Comparison of ENCODE assay signal across 7 mouse cellular contexts in genomic region chr2:160619831-160620230, GRCm38 (mm10). TPM values are rescaled to one million over a fixed set of nuclear protein-coding genes. Genes with fewer than 3 reads are reported as not detected.
DNase-seq lines count a peak whose midpoint lies in the region; ATAC-seq and TF ChIP-seq lines count a peak whose summit lies in the region.

No protein-coding gene starts in this region.

- peaks cover 42% of the 10 kb centered on the region for H3K4me1 ChIP-seq in heart, embryonic 13.5 days

- peak; percentile 81 for DNase-seq in NIH3T3 (ENCODE audit: low read depth)
- DNase-seq in adrenal gland, postnatal 14 days, result peak; percentile 85
- DNase-seq in kidney, postnatal 4 days, result peak; percentile 49 to 57
- DNase-seq in left cerebral cortex, adult 9 months (ENCODE audit: low spot score in 2 of 2), result no peak

- H3K4me3 ChIP-seq in heart, embryonic 13.5 days, result peak overlapping the region; percentile 16
- H3K4me3 ChIP-seq in myocyte, result peak overlapping the region; percentile 30

- H3K9ac ChIP-seq in heart, embryonic 13.5 days, result no peak overlapping the region

- H3K4me2 ChIP-seq in heart, embryonic 13.5 days, result peak overlapping the region; percentile 47
- peak overlapping the region; percentile 60 for H3K4me2 ChIP-seq in myocyte (ENCODE audit: low read depth)

- 24% methylated on average over 9 of the region's 9 CpGs for WGBS in heart, embryonic 13.5 days

- H3K9me3 ChIP-seq in heart, embryonic 13.5 days, result no peaks in the 10 kb centered on the region

- no peak overlapping the region for H3ac ChIP-seq in myocyte (ENCODE audit: control insufficient read depth, insufficient read length)

- H3K27me3 ChIP-seq in heart, embryonic 13.5 days (replicated peaks), result no peaks in the 10 kb centered on the region
- H3K27me3 ChIP-seq in myocyte (ENCODE audit: control insufficient read depth, insufficient read depth, insufficient read length), result no peaks in the 10 kb centered on the region

- no peak for TF ChIP-seq POLR2A in myocyte (IDR thresholded peaks at IDR 0.05; ENCODE audit: insufficient read length, low read depth)

- H3K36me3 ChIP-seq in heart, embryonic 13.5 days, result no peaks in the 10 kb centered on the region
- H3K36me3 ChIP-seq in myocyte (ENCODE audit: control insufficient read depth, insufficient read depth), result no peaks in the 10 kb centered on the region

- peak overlapping the region; percentile 69 for H3K27ac ChIP-seq in heart, embryonic 13.5 days (replicated peaks)

- H3K79me2 ChIP-seq in myocyte (ENCODE audit: control insufficient read depth, insufficient read depth), result no peaks in the 10 kb centered on the region

- peak; percentile 60 for ATAC-seq in heart, embryonic 13.5 days (ENCODE audit: extremely low read depth, insufficient number of reproducible peaks, low FRiP score, low TSS enrichment)
- no peak for ATAC-seq in monocyte, adult 5-6 weeks (replicated peaks; ENCODE audit: insufficient number of reproducible peaks, low FRiP score, low TSS enrichment, poor library complexity, severe bottlenecking)

TF ChIP-seq in myocyte, 11 proteins besides CTCF, POLR2A, EP300 and RAD21:
- peak; percentile 80 to 86 (median 82) for TF ChIP-seq MYOD1 (IDR thresholded peaks at IDR 0.05; ENCODE audit: control insufficient read depth in 1 of 3, insufficient read length in 2 of 3, low read depth in 2 of 3)
- peak; percentile 87 for TF ChIP-seq USF1 (IDR thresholded peaks at IDR 0.05; ENCODE audit: low read depth)
- TF ChIP-seq SRF (IDR thresholded peaks at IDR 0.05; ENCODE audit: control insufficient read depth, insufficient read length, low read depth), result no peak
- peak; percentile 81 for TF ChIP-seq CEBPB (IDR thresholded peaks at IDR 0.05; ENCODE audit: insufficient read depth, poor library complexity, severe bottlenecking)
- peak; percentile 77 for TF ChIP-seq TCF12 (IDR thresholded peaks at IDR 0.05; ENCODE audit: insufficient read depth, poor library complexity, severe bottlenecking)
- peak; percentile 6 to 85 (median 82) for TF ChIP-seq MYOG (IDR thresholded peaks at IDR 0.05; ENCODE audit: control insufficient read depth in 1 of 3, insufficient read depth in 1 of 3, insufficient read length in 2 of 3, low read depth in 2 of 3)
- no peak for TF ChIP-seq MAX (IDR thresholded peaks at IDR 0.05; ENCODE audit: low read depth)

RNA-seq across cellular contexts. Expression of gene Top1, which starts 25.9 kb away (rescaled TPM):
- 86.3 and 97.6 TPM in 2 replicates for total RNA-seq in adrenal gland, postnatal 14 days (2021)
- 44.9 and 48.0 TPM in 2 replicates for polyA plus RNA-seq in heart, embryonic 13.5 days (2015; fragmentation: Nextera tagmentation; extraction: Ambion mirVana)
- 37.2 TPM for polyA plus RNA-seq in myocyte (2012; fragmentation: generic; extraction: Trizol)
- 127 to 181 TPM (median 138 TPM) in 3 replicates for total RNA-seq in monocyte, adult 5-6 weeks (2017)

Comparison
In these comparisons a context has a peak if more than half of its experiments do, and no peak if none do; other contexts are left out.
1. DNase-seq: peak in NIH3T3 (single experiment), adrenal gland, postnatal 14 days (single experiment) and kidney, postnatal 4 days (2 of 2); none in left cerebral cortex, adult 9 months (0 of 2).